Mouse (Mus musculus): ENCODE measurements around the gene Rftn1. TPM values are rescaled to one million over a fixed set of nuclear protein-coding genes. Genes with fewer than 3 reads are reported as not detected.

Gene Rftn1
- 14.3 and 15.9 TPM in 2 replicates for total RNA-seq (2023)

GRCm38 (mm10) chr17:50190131-50191015 is at the start of gene Rftn1:
Rftn1 (minus strand) TSS chr17:50190674.

Other genes starting within 250 kb of the Rftn1 start
- gene Dazl, start 103.0 kb upstream of the Rftn1 start, total RNA-seq (2023) = not detected in 2 replicates